Mouse (Mus musculus) limb, embryonic 13.5 days (tissue): ENCODE measurements at regions not wholly inside any gene's neighbourhood (a gene's known extent, or its start where the extent isn't known, plus 50 kb on each side); places are given as distances from the start of the nearest gene placed in this dataset.

Source experiments
- ATAC-seq: fragments of 200-750 bp; cut with Nextera tagmentation; 2 replicates; pipeline ENCODE4 v1.8.0; 2017; ENCODE audit warnings: low read depth, moderate number of reproducible peaks, moderate TSS enrichment; ENCODE audit not compliant: low FRiP score
- H3K27ac ChIP-seq: fragments of 300-500 bp; sonication (generic); 2 replicates; pipeline ENCODE4 v1.5.1; 2015; ENCODE audit warnings: inconsistent platforms, mild to moderate bottlenecking, moderate library complexity
- H3K27me3 ChIP-seq: fragments of 300-500 bp; sonication (generic); 2 replicates; pipeline ENCODE4 v1.6.1; 2015; ENCODE audit warnings: mild to moderate bottlenecking, inconsistent platforms
- H3K36me3 ChIP-seq: fragments of 300-500 bp; sonication (generic); 2 replicates; pipeline ENCODE4 v1.6.1; 2015; ENCODE audit warnings: inconsistent platforms, mild to moderate bottlenecking, moderate library complexity
- H3K4me1 ChIP-seq: fragments of 300-500 bp; sonication (generic); 2 replicates; pipeline ENCODE4 v1.6.1; 2015; ENCODE audit warnings: inconsistent platforms
- H3K4me2 ChIP-seq: fragments of 300-500 bp; sonication (generic); replicated peaks from 2 replicates; pipeline ENCODE4 v1.6.1; 2015; ENCODE audit warnings: inconsistent platforms, mild to moderate bottlenecking, moderate library complexity
- H3K4me3 ChIP-seq: fragments of 300-500 bp; sonication (generic); 2 replicates; pipeline ENCODE4 v1.5.1; 2015; ENCODE audit warnings: moderate library complexity, mild to moderate bottlenecking, inconsistent platforms
- H3K9ac ChIP-seq: fragments of 300-500 bp; sonication (generic); 2 replicates; pipeline ENCODE4 v1.6.1; 2015; ENCODE audit warnings: mild to moderate bottlenecking, inconsistent platforms
- H3K9me3 ChIP-seq: fragments of 300-500 bp; sonication (generic); 2 replicates; pipeline ENCODE4 v1.6.1; 2016; ENCODE audit warnings: inconsistent platforms
- WGBS: fragments of 180-500 bp; shearing (Covaris S2); methylation state at CpG from one replicate; pipeline ENCODE4 v1.1.7; 2015; 5-methylcytosine and 5-hydroxymethylcytosine counted together

- ATAC-seq, result no peak
- no peaks in the 10 kb centered on the region for H3K27me3 ChIP-seq
- 89% methylated on average over 2 of the region's 2 CpGs for WGBS
Observed at GRCm38 (mm10) chr4:142329600-142329999, 90.4 kb upstream of the Kazn start.

GRCm38 (mm10) chr4:142326511-142326910 is 87.3 kb upstream of the Kazn start:
- H3K4me1 ChIP-seq, result peaks cover 36% of the 10 kb centered on the region
- ATAC-seq, result no peak
- H3K9ac ChIP-seq, result no peak overlapping the region
- H3K9me3 ChIP-seq, result peaks cover 11% of the 10 kb centered on the region
- no peak overlapping the region for H3K4me2 ChIP-seq
- H3K27ac ChIP-seq, result no peak overlapping the region
- no peaks in the 10 kb centered on the region for H3K27me3 ChIP-seq
- no peaks in the 10 kb centered on the region for H3K36me3 ChIP-seq
- H3K4me3 ChIP-seq, result no peak overlapping the region
- 73% methylated on average over 5 of the region's 5 CpGs for WGBS

More at GRCm38 (mm10) chr4:142329600-142329999, 90.4 kb upstream of the Kazn start:
- no peak overlapping the region for H3K9ac ChIP-seq
- H3K27ac ChIP-seq, result no peak overlapping the region
- H3K4me2 ChIP-seq, result no peak overlapping the region
- H3K36me3 ChIP-seq, result no peaks in the 10 kb centered on the region
- no peak overlapping the region for H3K4me3 ChIP-seq
- peaks cover 20% of the 10 kb centered on the region for H3K4me1 ChIP-seq
- peaks cover 11% of the 10 kb centered on the region for H3K9me3 ChIP-seq

- H3K4me3 ChIP-seq, result no peak overlapping the region
- peak overlapping the region; percentile 56; the same call in 1 of the 2 replicates for H3K27ac ChIP-seq
- no peaks in the 10 kb centered on the region for H3K36me3 ChIP-seq
- no peaks in the 10 kb centered on the region; the same call in 1 of the 2 replicates for H3K9me3 ChIP-seq
- ATAC-seq, result peak; percentile 74; the same call in 1 of the 2 replicates
- WGBS, result 24% methylated on average over 14 of the region's 14 CpGs
- H3K9ac ChIP-seq, result no peak overlapping the region
- H3K27me3 ChIP-seq, result no peaks in the 10 kb centered on the region
- H3K4me2 ChIP-seq, result no peak overlapping the region; the same call in 1 of the 2 replicates
- peaks cover 38% of the 10 kb centered on the region for H3K4me1 ChIP-seq
Observed at GRCm38 (mm10) chr4:142321209-142321863, 82.1 kb upstream of the Kazn start.

- H3K9ac ChIP-seq, result no peak overlapping the region
- no peak overlapping the region for H3K4me2 ChIP-seq
- 82% methylated on average over 6 of the region's 6 CpGs for WGBS
- no peak overlapping the region for H3K4me3 ChIP-seq
- ATAC-seq, result no peak
- peaks cover 19% of the 10 kb centered on the region for H3K4me1 ChIP-seq
- H3K27me3 ChIP-seq, result no peaks in the 10 kb centered on the region
- H3K27ac ChIP-seq, result no peak overlapping the region
- peaks cover 12% of the 10 kb centered on the region for H3K9me3 ChIP-seq
- peaks cover 11% of the 10 kb centered on the region; the same call in 1 of the 2 replicates for H3K36me3 ChIP-seq
Observed at GRCm38 (mm10) chr4:142310282-142310681, 71.1 kb upstream of the Kazn start.

GRCm38 (mm10) chr4:142308271-142308670 is 69.1 kb upstream of the Kazn start:
- H3K4me1 ChIP-seq, result peaks cover 24% of the 10 kb centered on the region
- H3K4me2 ChIP-seq, result no peak overlapping the region
- H3K36me3 ChIP-seq, result peaks cover 11% of the 10 kb centered on the region; the same call in 1 of the 2 replicates
- H3K4me3 ChIP-seq, result no peak overlapping the region
- H3K9me3 ChIP-seq, result peaks cover 12% of the 10 kb centered on the region
- ATAC-seq, result no peak
- no peaks in the 10 kb centered on the region for H3K27me3 ChIP-seq
- H3K9ac ChIP-seq, result no peak overlapping the region
- H3K27ac ChIP-seq, result no peak overlapping the region
- 84% methylated on average over 7 of the region's 7 CpGs for WGBS

- no peak for ATAC-seq
- Histone ChIP-seq H3K9ac (no peak overlapping the region), H3K4me1 (peaks cover 31% of the 10 kb centered on the region), H3K4me2 (no peak overlapping the region), H3K4me3 (no peak overlapping the region), H3K27me3 (no peaks in the 10 kb centered on the region), H3K36me3 (peaks cover 11% of the 10 kb centered on the region; the same call in 1 of the 2 replicates), H3K9me3 (peaks cover 12% of the 10 kb centered on the region), H3K27ac (no peak overlapping the region)
- 34% methylated on average over 11 of the region's 11 CpGs for WGBS
Observed at GRCm38 (mm10) chr4:142307321-142307720, 68.1 kb upstream of the Kazn start.

- Histone ChIP-seq H3K9me3 (peaks cover 2% of the 10 kb centered on the region), H3K4me1 (peaks cover 42% of the 10 kb centered on the region), H3K27ac (no peak overlapping the region), H3K36me3 (peaks cover 1% of the 10 kb centered on the region; the same call in 1 of the 2 replicates), H3K27me3 (no peaks in the 10 kb centered on the region), H3K4me3 (no peak overlapping the region), H3K9ac (no peak overlapping the region), H3K4me2 (no peak overlapping the region)
- no peak for ATAC-seq
- 45% methylated on average over 14 of the region's 14 CpGs for WGBS
Observed at GRCm38 (mm10) chr4:142306076-142306475, 66.9 kb upstream of the Kazn start.

GRCm38 (mm10) chr4:142303374-142304020 is 64.3 kb upstream of the Kazn start:
- ATAC-seq, result no peak
- H3K4me1 ChIP-seq, result peaks cover 42% of the 10 kb centered on the region
- no peaks in the 10 kb centered on the region for H3K36me3 ChIP-seq
- H3K4me2 ChIP-seq, result no peak overlapping the region
- WGBS, result 64% methylated on average over 10 of the region's 10 CpGs
- H3K9ac ChIP-seq, result no peak overlapping the region
- H3K27me3 ChIP-seq, result no peaks in the 10 kb centered on the region
- H3K9me3 ChIP-seq, result no peaks in the 10 kb centered on the region
- H3K27ac ChIP-seq, result no peak overlapping the region; the same call in 1 of the 2 replicates
- H3K4me3 ChIP-seq, result no peak overlapping the region

GRCm38 (mm10) chr4:142302724-142303120 is 63.5 kb upstream of the Kazn start:
- 33% methylated on average over 2 of the region's 2 CpGs for WGBS
- peaks cover 41% of the 10 kb centered on the region for H3K4me1 ChIP-seq
- no peaks in the 10 kb centered on the region for H3K9me3 ChIP-seq
- H3K27me3 ChIP-seq, result no peaks in the 10 kb centered on the region
- no peak overlapping the region for H3K9ac ChIP-seq
- no peak overlapping the region for H3K4me3 ChIP-seq
- H3K27ac ChIP-seq, result no peak overlapping the region
- no peak for ATAC-seq
- no peak overlapping the region for H3K4me2 ChIP-seq
- no peaks in the 10 kb centered on the region for H3K36me3 ChIP-seq

- 0 out of 2 replicates have a peak, but pooled peaks have one; percentile 16 for ATAC-seq
- peaks cover 36% of the 10 kb centered on the region for H3K4me1 ChIP-seq
- H3K27me3 ChIP-seq, result no peaks in the 10 kb centered on the region
- WGBS, result 36% methylated on average over 8 of the region's 8 CpGs
- no peak overlapping the region for H3K4me2 ChIP-seq
- no peak overlapping the region for H3K9ac ChIP-seq
- no peak overlapping the region for H3K4me3 ChIP-seq
- no peaks in the 10 kb centered on the region for H3K9me3 ChIP-seq
- H3K27ac ChIP-seq, result peak overlapping the region; percentile 10; the same call in 1 of the 2 replicates
- H3K36me3 ChIP-seq, result no peaks in the 10 kb centered on the region
Observed at GRCm38 (mm10) chr4:142302041-142302723, 63.0 kb upstream of the Kazn start.

GRCm38 (mm10) chr4:142298770-142299337 is 59.7 kb upstream of the Kazn start:
- no peaks in the 10 kb centered on the region for H3K36me3 ChIP-seq
- no peak overlapping the region for H3K27ac ChIP-seq
- no peak overlapping the region for H3K4me3 ChIP-seq
- H3K4me1 ChIP-seq, result peaks cover 27% of the 10 kb centered on the region
- no peaks in the 10 kb centered on the region for H3K27me3 ChIP-seq
- H3K4me2 ChIP-seq, result no peak overlapping the region
- no peak for ATAC-seq
- H3K9ac ChIP-seq, result no peak overlapping the region
- no peaks in the 10 kb centered on the region for H3K9me3 ChIP-seq
- 78% methylated on average over 10 of the region's 10 CpGs for WGBS

GRCm38 (mm10) chr4:142292760-142293159 is 53.6 kb upstream of the Kazn start:
- H3K9me3 ChIP-seq, result no peaks in the 10 kb centered on the region
- no peaks in the 10 kb centered on the region for H3K27me3 ChIP-seq

More at GRCm38 (mm10) chr4:142292760-142293159, 53.6 kb upstream of the Kazn start:
- no peak for ATAC-seq
- Histone ChIP-seq H3K4me2 (no peak overlapping the region), H3K36me3 (no peaks in the 10 kb centered on the region), H3K9ac (no peak overlapping the region), H3K4me3 (no peak overlapping the region), H3K4me1 (peaks cover 14% of the 10 kb centered on the region), H3K27ac (no peak overlapping the region)
- WGBS, result 68% methylated on average over 7 of the region's 7 CpGs
